ENCODE assay signal across 21 mouse cellular contexts in genomic region chr5:35379066-35379465, GRCm38 (mm10). TPM values are rescaled to one million over a fixed set of nuclear protein-coding genes. Genes with fewer than 3 reads are reported as not detected.
DNase-seq lines count a peak whose midpoint lies in the region; ATAC-seq and TF ChIP-seq lines count a peak whose summit lies in the region.
"Had no signal": no experiment of that assay in that cellular context is flagged by ENCODE, and none has a peak within 500 bp of the region (broad histone marks: within the 10 kb centered on the region; RNA-seq: fewer than 3 reads in every experiment).

No protein-coding gene starts in this region.

- no peaks in the 10 kb centered on the region for H3K36me3 ChIP-seq in hindbrain, postnatal 0 days (ENCODE audit: insufficient read depth, low read length)
- no peaks in the 10 kb centered on the region for H3K36me3 ChIP-seq in hindbrain, embryonic 12.5 days
- H3K36me3 ChIP-seq in liver, postnatal 0 days (replicated peaks; ENCODE audit: insufficient read depth, low read length): no peaks in the 10 kb centered on the region
- no peaks in the 10 kb centered on the region for H3K36me3 ChIP-seq in CH12.LX (replicated peaks in 1 of 2; ENCODE audit: control insufficient read depth in 1 of 2, insufficient read depth in 1 of 2, low read length in 1 of 2)
- H3K36me3 ChIP-seq: embryonic facial prominence, embryonic 10.5 days; heart, embryonic 12.5 days had no signal

- WGBS in hindbrain, postnatal 0 days: 57% methylated on average over 2 of the region's 2 CpGs
- WGBS in hindbrain, embryonic 12.5 days: 47% methylated on average over 2 of the region's 2 CpGs
- WGBS in liver, postnatal 0 days (ENCODE audit: insufficient replicate concordance): 49% methylated on average over 2 of the region's 2 CpGs

- no peaks in the 10 kb centered on the region for H3K79me2 ChIP-seq in CH12.LX (replicated peaks; ENCODE audit: control insufficient read depth, extremely low read depth, insufficient read depth, poor library complexity, severe bottlenecking)

- TF ChIP-seq EP300 in liver, postnatal 0 days (IDR thresholded peaks at IDR 0.05; ENCODE audit: low read depth): no peak
- no peak for TF ChIP-seq EP300 in CH12.LX (IDR thresholded peaks at IDR 0.05; ENCODE audit: low read length)

- no peaks in the 10 kb centered on the region for H3K9me3 ChIP-seq in hindbrain, postnatal 0 days (ENCODE audit: low read length)
- no peaks in the 10 kb centered on the region for H3K9me3 ChIP-seq in hindbrain, embryonic 12.5 days (replicated peaks)
- H3K9me3 ChIP-seq in liver, postnatal 0 days (ENCODE audit: low read length): no peaks in the 10 kb centered on the region
- no peaks in the 10 kb centered on the region for H3K9me3 ChIP-seq in CH12.LX (replicated peaks; ENCODE audit: low read length)
- H3K9me3 ChIP-seq: embryonic facial prominence, embryonic 10.5 days; heart, embryonic 12.5 days had no signal

- no peak overlapping the region for H3K27ac ChIP-seq in hindbrain, postnatal 0 days
- no peak overlapping the region for H3K27ac ChIP-seq in hindbrain, embryonic 12.5 days
- H3K27ac ChIP-seq in liver, postnatal 0 days (ENCODE audit: low read depth): no peak overlapping the region
- no peak overlapping the region for H3K27ac ChIP-seq in CH12.LX (ENCODE audit: insufficient read depth, low read depth)
- H3K27ac ChIP-seq: embryonic facial prominence, embryonic 10.5 days had no signal

- H3K4me3 ChIP-seq in hindbrain, postnatal 0 days (ENCODE audit: low read length): no peak overlapping the region
- H3K4me3 ChIP-seq in hindbrain, embryonic 12.5 days: no peak overlapping the region
- H3K4me3 ChIP-seq in liver, postnatal 0 days (ENCODE audit: low read depth, low read length): no peak overlapping the region
- no peak overlapping the region for H3K4me3 ChIP-seq in CH12.LX (replicated peaks in 1 of 3; ENCODE audit: low read depth in 2 of 3, low read length in 2 of 3, poor library complexity in 1 of 3)
- H3K4me3 ChIP-seq: embryonic facial prominence, embryonic 10.5 days; heart, embryonic 12.5 days had no signal

- no peak overlapping the region for H3K4me2 ChIP-seq in hindbrain, postnatal 0 days (ENCODE audit: low read depth, low read length)
- no peak overlapping the region for H3K4me2 ChIP-seq in hindbrain, embryonic 12.5 days (replicated peaks)
- no peak overlapping the region for H3K4me2 ChIP-seq in liver, postnatal 0 days (ENCODE audit: low read depth, low read length)
- no peak overlapping the region for H3K4me2 ChIP-seq in CH12.LX (ENCODE audit: insufficient read depth, low read depth, poor library complexity, severe bottlenecking)
- H3K4me2 ChIP-seq: heart, embryonic 12.5 days had no signal

- ATAC-seq in hindbrain, postnatal 0 days: no peak
- no peak for ATAC-seq in hindbrain, embryonic 12.5 days (ENCODE audit: low FRiP score)
- ATAC-seq in liver, postnatal 0 days: no peak
- ATAC-seq: forebrain, embryonic 14.5 days; lung, postnatal 0 days had no signal

- peaks cover 71% of the 10 kb centered on the region for H3K27me3 ChIP-seq in hindbrain, postnatal 0 days (ENCODE audit: insufficient read depth, low read length)
- H3K27me3 ChIP-seq in hindbrain, embryonic 12.5 days: peaks cover 92% of the 10 kb centered on the region
- peaks cover 54% of the 10 kb centered on the region for H3K27me3 ChIP-seq in liver, postnatal 0 days (ENCODE audit: insufficient read depth, low read length)
- H3K27me3 ChIP-seq in CH12.LX (replicated peaks): peaks cover 83% of the 10 kb centered on the region

- H3K9ac ChIP-seq in hindbrain, postnatal 0 days (replicated peaks; ENCODE audit: low read length): no peak overlapping the region
- H3K9ac ChIP-seq in hindbrain, embryonic 12.5 days: no peak overlapping the region
- no peak overlapping the region for H3K9ac ChIP-seq in liver, postnatal 0 days (replicated peaks)
- no peak overlapping the region for H3K9ac ChIP-seq in CH12.LX (ENCODE audit: insufficient read depth, low read depth)
- H3K9ac ChIP-seq: heart, embryonic 12.5 days had no signal

- no peak for TF ChIP-seq RAD21 in CH12.LX (IDR thresholded peaks at IDR 0.05; ENCODE audit: low read depth, low read length)

- no peaks in the 10 kb centered on the region for H3K4me1 ChIP-seq in hindbrain, postnatal 0 days (ENCODE audit: insufficient read depth, low read length)
- no peaks in the 10 kb centered on the region for H3K4me1 ChIP-seq in hindbrain, embryonic 12.5 days
- H3K4me1 ChIP-seq in liver, postnatal 0 days (ENCODE audit: insufficient read depth): no peaks in the 10 kb centered on the region
- no peaks in the 10 kb centered on the region for H3K4me1 ChIP-seq in CH12.LX (ENCODE audit: control insufficient read depth in 1 of 2, insufficient read depth in 2 of 2)
- H3K4me1 ChIP-seq: embryonic facial prominence, embryonic 10.5 days; heart, embryonic 12.5 days had no signal

- dilution Hi-C loops in CH12.LX (cut with MboI; ENCODE audit: extremely low pct_ligation_motif_present, extremely low pct_unique_long_range_greater_than_20kb, low sequenced_read_pairs): no loop called here

- no peak for DNase-seq in hindbrain, postnatal 0 days (ENCODE audit: low spot score)
- DNase-seq in liver, postnatal 0 days: no peak
- DNase-seq in liver (no peak), CH12.LX (ENCODE audit: extremely low read depth) (peak; percentile 6)
- DNase-seq in induced T-regulatory cell, adult 2 months (ENCODE audit: low read depth): peak; percentile 21
- no peak for DNase-seq in thymus, postnatal 4 days
- DNase-seq: adrenal gland, adult 8-10 months; cerebellum, adult 11-12 months; layer of hippocampus, adult 9-11 months; right cerebral cortex, postnatal 25 days had no signal

- in situ Hi-C loops in CH12.LX (cut with MboI; ENCODE audit: low pct_ligation_motif_present, low pct_unique_long_range_greater_than_20kb, low sequenced_read_pairs): no loop called here

- TF ChIP-seq POLR2A in CH12.LX (IDR thresholded peaks at IDR 0.05; ENCODE audit: low read depth, low read length): no peak

- peak; percentile 22; the same call in 1 of the 2 replicates for TF ChIP-seq CTCF in hindbrain, postnatal 0 days (IDR thresholded peaks at IDR 0.05; ENCODE audit: low read depth)
- TF ChIP-seq CTCF in liver, postnatal 0 days (IDR thresholded peaks at IDR 0.05; ENCODE audit: low read depth): peak; percentile 23; the same call in 1 of the 2 replicates
- TF ChIP-seq CTCF in CH12.LX (conservative IDR thresholded peaks at IDR 0.05 in 1 of 2, IDR thresholded peaks at IDR 0.05 in 1 of 2; ENCODE audit: low read depth in 2 of 2, low read length in 2 of 2): peak; percentile 16 to 47; a peak in 2 of 4 replicates

TF ChIP-seq in CH12.LX, 34 proteins besides CTCF, POLR2A, EP300 and RAD21:
- TF ChIP-seq ZC3H11A (IDR thresholded peaks at IDR 0.05; ENCODE audit: low read depth, low read length) (no peak), NRF1 (IDR thresholded peaks at IDR 0.05; ENCODE audit: low read depth, low read length) (no peak), POLR2AphosphoS2 (IDR thresholded peaks at IDR 0.05; ENCODE audit: low read depth, low read length) (no peak), SMC3 (IDR thresholded peaks at IDR 0.05; ENCODE audit: low read depth, low read length) (0 out of 2 replicates have a peak, but pooled peaks have one; percentile 14)
TF ChIP-seq in CH12.LX: peak in this region for 1.

RNA-seq across cellular contexts. Expression of gene Hmx1, which starts 9.8 kb away (rescaled TPM):
- not detected in 2 replicates for total RNA-seq in hindbrain, postnatal 0 days (2014; rRNA removed)
- polyA plus RNA-seq in hindbrain, postnatal 0 days (2015; fragmentation: Nextera tagmentation; extraction: Ambion mirVana): not detected in 2 replicates
- polyA plus RNA-seq in hindbrain, embryonic 12.5 days (2016; fragmentation: Nextera tagmentation; extraction: Ambion mirVana): 15.5 and 17.3 TPM in 2 replicates
- polyA plus RNA-seq in liver, postnatal 0 days (2015; fragmentation: Nextera tagmentation; extraction: Ambion mirVana): not detected in 2 replicates
- not detected in 2 replicates for total RNA-seq in CH12.LX (2012; rRNA removed)
- not detected in 2 replicates for total RNA-seq in CH12.LX (2014; rRNA removed)
- not detected in 2 replicates for polyA plus RNA-seq in CH12.LX (2012; ENCODE audit: insufficient read length, low read depth)
- total RNA-seq: adrenal gland, adult 8-10 months; hematopoietic stem cell, adult 5-6 weeks; left cerebral cortex, postnatal 14 days; megakaryocyte-erythroid progenitor cell, adult 5-6 weeks had no signal
- polyA plus RNA-seq: forebrain, embryonic 14.5 days; gonadal fat pad, adult 2 months; heart, embryonic 12.5 days; intestine, embryonic 14.5 days; lung, postnatal 0 days; urinary bladder, adult 2 months had no signal

Comparison
In these comparisons a context has a peak if more than half of its experiments do, and no peak if none do; other contexts are left out.
1. RNA of gene Hmx1, which starts 9.8 kb away (polyA plus RNA-seq): 15.5 to 17.3 TPM in hindbrain, embryonic 12.5 days; not detected in hindbrain, postnatal 0 days, not detected in liver, postnatal 0 days and not detected in CH12.LX; every median in the first group is over 10 times any median in the second.
2. DNase-seq: peak in CH12.LX (single experiment) and induced T-regulatory cell, adult 2 months (single experiment); none in hindbrain, postnatal 0 days (single experiment), liver, postnatal 0 days (single experiment), liver (single experiment) and thymus, postnatal 4 days (single experiment).
3. Peak in every context shown above with its lines, with median percentiles within 50 percentile points of each other: CTCF ChIP-seq.